Mouse (Mus musculus) ES-E14 (cell line): ENCODE results near the gene Cadps.

Experiments used
- ZC3H11A ChIP-seq: IDR thresholded peaks from 2 replicates; pipeline ENCODE4 v1.6.1; 2012; ENCODE audit warnings: low read depth, mild to moderate bottlenecking, inconsistent platforms, low read length, borderline replicate concordance
- ZNF384 ChIP-seq: IDR thresholded peaks from 2 replicates; pipeline ENCODE4 v1.6.1; 2012; ENCODE audit warnings: low read depth, low read length, inconsistent platforms

DNA sequence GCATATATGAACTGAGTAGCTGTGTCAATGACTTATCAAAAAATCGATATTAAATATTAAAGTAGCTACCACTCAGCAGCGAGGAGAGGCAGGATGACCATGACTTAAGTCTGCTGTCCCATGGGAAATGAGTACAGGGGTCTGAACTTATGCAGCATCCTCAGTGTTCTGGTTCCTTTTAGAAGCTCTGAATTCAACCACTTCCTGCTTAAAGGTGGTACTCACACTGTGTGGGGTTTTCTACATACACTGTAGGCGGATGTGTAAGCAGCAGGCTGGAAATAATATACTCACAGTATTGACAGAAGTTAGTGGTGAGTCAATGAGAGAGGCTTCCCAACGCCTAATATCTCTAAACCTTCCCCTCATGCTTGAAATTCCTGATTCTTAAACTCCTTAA is 215.9 kb downstream of the Cadps start:
- no peak for TF ChIP-seq ZC3H11A
- TF ChIP-seq ZNF384 = no peak
